Mouse (Mus musculus): ENCODE data around the gene Gm17949.
"Not testable (repeated sequence)": the region's sequence is repeated elsewhere in the genome, so short reads cannot be mapped to it uniquely, and the experiment has no call there.

Gene Gm17949

GRCm38 (mm10) chr17:57051679-57052078 lies 40.4 kb downstream of the Gm17949 start:
- DNase-seq: not testable (repeated sequence)

- no peak for DNase-seq
Measured at GRCm38 (mm10) chr17:57056246-57056645, 45.0 kb downstream of the Gm17949 start.

GRCm38 (mm10) chr17:57058891-57059485 lies 47.7 kb downstream of the Gm17949 start, which contains the start of gene Crb3:
Gene Crb3, plus strand, starts transcription at chr17:57059105.
- DNase-seq: peak; percentile 77

- peak; percentile 84 for DNase-seq
Measured at GRCm38 (mm10) chr17:57059486-57059977, 48.3 kb downstream of the Gm17949 start, which contains the start of gene Slc25a23. Gene Slc25a23, minus strand, starts transcription at chr17:57059863.

- DNase-seq: peak; percentile 99
Measured at GRCm38 (mm10) chr17:57060231-57060801, 49.0 kb downstream of the Gm17949 start.

GRCm38 (mm10) chr17:57061069-57061468 lies 49.8 kb downstream of the Gm17949 start:
- peak; percentile 74 for DNase-seq

GRCm38 (mm10) chr17:57062011-57062521 lies 50.8 kb downstream of the Gm17949 start:
- DNase-seq: peak; percentile 52

- DNase-seq: peak; percentile 49
Measured at GRCm38 (mm10) chr17:57062548-57062947, 51.3 kb downstream of the Gm17949 start.

GRCm38 (mm10) chr17:57063031-57063430 lies 51.8 kb downstream of the Gm17949 start:
- peak; percentile 42 for DNase-seq

- DNase-seq: no peak
Measured at GRCm38 (mm10) chr17:57066908-57067307, 55.6 kb downstream of the Gm17949 start.

- no peak for DNase-seq
Measured at GRCm38 (mm10) chr17:57070272-57070671, 59.0 kb downstream of the Gm17949 start.

- DNase-seq: no peak
Measured at GRCm38 (mm10) chr17:57070699-57071098, 59.4 kb downstream of the Gm17949 start.

Measured in cerebellum, adult 9-10 months (tissue).